Mouse (Mus musculus): ENCODE results near the gene Gm21987.
"Not testable (repeated sequence)": the region's sequence is repeated elsewhere in the genome, so short reads cannot be mapped to it uniquely, and the experiment has no call there.

Gm21987 gene

GRCm38 (mm10) chr16:38346529-38347325 lies at the start of gene Gm21987, which contains the start of gene Cox17:
TSS of gene Gm21987 (plus strand) at chr16:38347040.
TSS of gene Cox17 (plus strand) at chr16:38346991.
- DNase-seq = peak; percentile 95 to 96

- DNase-seq = no peak
These were observed 48.4 kb upstream of the Gm21987 start for GRCm38 (mm10) chr16:38298410-38298809.

GRCm38 (mm10) chr16:38302367-38302766 lies 44.5 kb upstream of the Gm21987 start:
- DNase-seq = no peak

- DNase-seq = peak; percentile 66 to 69
These were observed 42.2 kb upstream of the Gm21987 start for GRCm38 (mm10) chr16:38304460-38305194.

GRCm38 (mm10) chr16:38306571-38307220 lies 40.1 kb upstream of the Gm21987 start:
- peak in 1 of 2 experiments; percentile 23 for DNase-seq

- DNase-seq = no peak
These were observed 39.6 kb upstream of the Gm21987 start for GRCm38 (mm10) chr16:38307221-38307605.

- no peak for DNase-seq
These were observed 39.2 kb upstream of the Gm21987 start for GRCm38 (mm10) chr16:38307651-38308050.

- no peak for DNase-seq
These were observed 38.6 kb upstream of the Gm21987 start for GRCm38 (mm10) chr16:38308195-38308594.

GRCm38 (mm10) chr16:38318492-38318891 lies 28.3 kb upstream of the Gm21987 start:
- no peak for DNase-seq

- DNase-seq = no peak
These were observed 27.8 kb upstream of the Gm21987 start for GRCm38 (mm10) chr16:38319087-38319486.

GRCm38 (mm10) chr16:38321452-38321935 lies 25.3 kb upstream of the Gm21987 start:
- peak in 1 of 2 experiments; percentile 46 for DNase-seq

GRCm38 (mm10) chr16:38324311-38324710 lies 22.5 kb upstream of the Gm21987 start:
- DNase-seq = no peak

GRCm38 (mm10) chr16:38326778-38327397 lies 20.0 kb upstream of the Gm21987 start:
- DNase-seq = no peak

GRCm38 (mm10) chr16:38329340-38329739 lies 17.5 kb upstream of the Gm21987 start:
- DNase-seq = no peak

GRCm38 (mm10) chr16:38334431-38334830 lies 12.4 kb upstream of the Gm21987 start:
- peak; percentile 54 to 71 for DNase-seq

GRCm38 (mm10) chr16:38338077-38338476 lies 8.8 kb upstream of the Gm21987 start:
- not testable (repeated sequence) for DNase-seq

GRCm38 (mm10) chr16:38341396-38342324 lies 5.2 kb upstream of the Gm21987 start, which contains the start of gene Maats1:
TSS of gene Maats1 (minus strand) at chr16:38342143.
- peak; percentile 70 to 77 for DNase-seq

- no peak for DNase-seq
These were observed 1.7 kb upstream of the Gm21987 start for GRCm38 (mm10) chr16:38344941-38345725.

GRCm38 (mm10) chr16:38347588-38347987 lies 748 bp downstream of the Gm21987 start:
- DNase-seq = no peak

GRCm38 (mm10) chr16:38348217-38348761 lies 1.4 kb downstream of the Gm21987 start:
- DNase-seq = no peak

Measured in kidney, adult 8-10 months (tissue).